Comparison of ENCODE assay signal across 26 mouse cellular contexts in the genomic region with DNA sequence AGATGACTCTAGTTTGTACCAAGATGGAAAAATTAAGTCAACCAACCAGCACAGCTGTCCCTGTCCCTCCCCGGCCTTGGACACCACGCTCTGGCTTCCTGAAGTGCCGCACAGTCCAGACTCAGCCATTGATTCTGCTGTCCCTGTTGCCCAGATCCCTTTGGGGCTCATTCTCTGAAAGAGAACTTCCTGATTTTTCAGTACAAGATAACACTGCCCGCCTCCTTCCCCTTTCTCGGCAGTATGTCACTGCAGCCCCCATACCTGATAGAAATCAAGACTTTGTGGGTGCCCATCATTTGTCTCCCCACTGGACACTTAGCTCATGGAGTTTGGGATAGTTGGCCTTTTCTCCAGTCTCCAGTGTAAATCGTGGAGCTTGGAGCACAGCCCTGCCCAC. TPM values are rescaled to one million over a fixed set of nuclear protein-coding genes. Genes with fewer than 3 reads are reported as not detected.
"Had no signal": no experiment of that assay in that cellular context is flagged by ENCODE, and none has a peak within 500 bp of the region (broad histone marks: within the 10 kb centered on the region; RNA-seq: fewer than 3 reads in every experiment).

No protein-coding gene starts in this region.

- H3K27ac ChIP-seq: gastrocnemius, adult 2 months; heart, embryonic 10.5 days; hindbrain, embryonic 10.5 days; hindbrain, embryonic 12.5 days; hindbrain, embryonic 14.5 days; intestine, embryonic 15.5 days; layer of hippocampus, adult 2 months; left cerebral cortex, adult 2 months; limb, embryonic 10.5 days; limb, embryonic 12.5 days; liver, embryonic 13.5 days had no signal

- H3K9me3 ChIP-seq: heart, embryonic 10.5 days; hindbrain, embryonic 12.5 days; intestine, embryonic 15.5 days; limb, embryonic 10.5 days; liver, embryonic 13.5 days had no signal

- ATAC-seq: hindbrain, embryonic 16.5 days; inflammation-experienced regulatory T-cells, adult 6 months; intestine, embryonic 15.5 days; intestine, postnatal 0 days had no signal

- DNase-seq: gastrocnemius, adult 2 months; gastrocnemius, postnatal 10 days; gastrocnemius, postnatal 36 days; heart, adult 18-20 months; heart, postnatal 10 days; heart, postnatal 4 days; kidney, adult 18-20 months; kidney, adult 8-10 months; kidney, postnatal 10 days; kidney, postnatal 25 days; kidney, postnatal 4 days; liver; liver, embryonic 13.5 days had no signal

- H3K36me3 ChIP-seq: hindbrain, embryonic 10.5 days; hindbrain, embryonic 12.5 days; intestine, embryonic 15.5 days; limb, embryonic 10.5 days; limb, embryonic 12.5 days; liver, embryonic 13.5 days had no signal

- H3K9ac ChIP-seq: heart, embryonic 12.5 days; hindbrain, embryonic 12.5 days; hindbrain, embryonic 14.5 days; intestine, embryonic 15.5 days; limb, embryonic 12.5 days; liver, embryonic 13.5 days had no signal

- H3K27me3 ChIP-seq: heart, embryonic 12.5 days; hindbrain, embryonic 12.5 days; intestine, embryonic 15.5 days; limb, embryonic 12.5 days had no signal

- H3K4me3 ChIP-seq: gastrocnemius, adult 2 months; heart, embryonic 10.5 days; heart, embryonic 12.5 days; hindbrain, embryonic 10.5 days; hindbrain, embryonic 12.5 days; intestine, embryonic 15.5 days; layer of hippocampus, adult 2 months; left cerebral cortex, adult 2 months; limb, embryonic 10.5 days; limb, embryonic 12.5 days; liver, embryonic 13.5 days had no signal

- H3K4me1 ChIP-seq: intestine, embryonic 15.5 days; limb, embryonic 12.5 days had no signal

RNA-seq across cellular contexts. Expression of a gene that starts 37.1 kb away (rescaled TPM):
- total RNA-seq: gastrocnemius, adult 2 months; gastrocnemius, postnatal 36 days had no signal
- polyA plus RNA-seq: inflammation-experienced regulatory T-cells, adult 6 months had no signal
